Mouse (Mus musculus) limb, embryonic 12.5 days (tissue): Measurements from ENCODE around the gene H3f3a. TPM values are rescaled to one million over a fixed set of nuclear protein-coding genes. Genes with fewer than 3 reads are reported as not detected.
"Not testable (repeated sequence)": the region's sequence is repeated elsewhere in the genome, so short reads cannot be mapped to it uniquely, and the experiment has no call there.

Source experiments
- ATAC-seq: fragments of 200-750 bp; cut with Nextera tagmentation; 2 replicates; pipeline ENCODE4 v1.8.0; 2017; ENCODE audit warnings: low read depth, moderate TSS enrichment; ENCODE audit not compliant: insufficient number of reproducible peaks, insufficient read depth, low FRiP score, low TSS enrichment
- H3K27ac ChIP-seq: fragments of 300-500 bp; sonication (generic); 2 replicates; pipeline ENCODE4 v1.5.1; 2016; ENCODE audit warnings: mild to moderate bottlenecking, moderate library complexity
- H3K27me3 ChIP-seq: fragments of 300-500 bp; sonication (generic); 2 replicates; pipeline ENCODE4 v1.6.1; 2016; ENCODE audit warnings: mild to moderate bottlenecking, moderate library complexity
- H3K36me3 ChIP-seq: fragments of 300-500 bp; sonication (generic); 2 replicates; pipeline ENCODE4 v1.6.1; 2016; ENCODE audit warnings: mild to moderate bottlenecking, moderate library complexity
- H3K4me1 ChIP-seq: fragments of 300-500 bp; sonication (generic); replicated peaks from 2 replicates; pipeline ENCODE4 v1.6.1; 2016
- H3K4me2 ChIP-seq: fragments of 300-500 bp; sonication (generic); 2 replicates; pipeline ENCODE4 v1.6.1; 2016; ENCODE audit warnings: mild to moderate bottlenecking, moderate library complexity
- H3K4me3 ChIP-seq: fragments of 300-500 bp; sonication (generic); replicated peaks from 2 replicates; pipeline ENCODE4 v1.5.1; 2016; ENCODE audit warnings: mild to moderate bottlenecking
- H3K9ac ChIP-seq: fragments of 300-500 bp; sonication (generic); replicated peaks from 2 replicates; pipeline ENCODE4 v1.6.1; 2016; ENCODE audit warnings: mild to moderate bottlenecking, moderate library complexity
- H3K9me3 ChIP-seq: fragments of 300-500 bp; sonication (generic); 2 replicates; pipeline ENCODE4 v1.6.1; 2016; ENCODE audit warnings: mild to moderate bottlenecking, moderate library complexity
- WGBS: fragments of 180-500 bp; shearing (Covaris S2); methylation state at CpG from one replicate; pipeline ENCODE4 v1.1.7; 2016; 5-methylcytosine and 5-hydroxymethylcytosine counted together
- polyA plus RNA-seq: library from polyadenylated mRNA; unstranded; fragments of >200 nt; fragmentation: Nextera tagmentation; extraction: Ambion mirVana; gene quantifications from 2 replicates; pipeline ENCODE4 v1.2.1, GENCODE M21; 2016

The H3f3a gene
- polyA plus RNA-seq, 1 experiment from 2014 or later: 3,612 TPM

DNA sequence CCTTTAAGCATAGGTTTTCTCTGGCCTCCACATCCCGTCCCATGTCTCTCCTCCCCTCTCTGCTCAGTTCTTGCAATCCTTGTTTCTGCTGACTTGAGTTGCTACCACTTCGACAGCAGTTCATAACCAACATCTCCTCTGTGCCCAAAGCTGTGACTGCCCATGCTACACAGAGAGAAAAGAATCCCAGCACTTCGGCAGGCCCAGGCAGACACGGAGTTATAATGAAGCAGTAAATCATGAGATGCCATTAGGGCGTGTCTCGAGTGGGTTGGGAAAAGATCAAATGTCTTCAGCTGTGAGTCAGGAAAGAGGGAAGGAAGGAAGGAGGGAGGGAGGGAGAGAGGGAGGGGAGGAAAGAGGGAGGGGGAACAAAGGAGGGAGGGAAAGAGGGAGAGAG, 24.3 kb upstream of the H3f3a start:
- no peaks in the 10 kb centered on the region for H3K9me3 ChIP-seq
- no peaks in the 10 kb centered on the region for H3K36me3 ChIP-seq
- no peak overlapping the region for H3K4me3 ChIP-seq
- no peak overlapping the region for H3K4me2 ChIP-seq
- no peak overlapping the region for H3K9ac ChIP-seq
- no peak for ATAC-seq
- 13% methylated on average over 6 of the region's 6 CpGs for WGBS
- H3K27ac ChIP-seq: peak overlapping the region; percentile 32; the same call in 1 of the 2 replicates
- H3K27me3 ChIP-seq: no peaks in the 10 kb centered on the region
- H3K4me1 ChIP-seq: no peaks in the 10 kb centered on the region

DNA sequence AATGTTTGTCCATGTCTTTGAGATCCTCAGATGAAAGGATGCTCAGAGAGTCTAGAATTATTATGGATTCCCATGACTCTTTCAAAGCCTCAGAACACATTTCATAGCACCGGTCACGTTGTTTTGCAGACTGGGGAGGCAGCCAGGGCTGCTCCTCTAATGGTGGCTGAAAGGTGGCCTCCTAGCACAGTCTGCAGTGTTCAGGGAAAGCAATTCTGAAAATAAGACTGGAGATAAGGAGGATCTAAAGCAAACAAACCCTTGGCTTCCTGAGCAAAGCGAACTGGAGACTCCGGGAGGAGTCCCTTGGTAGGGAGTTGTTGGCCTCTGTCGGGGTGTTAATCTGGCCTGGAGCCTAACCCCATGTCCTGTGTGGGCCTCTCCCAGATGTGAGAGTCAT, 23.4 kb upstream of the H3f3a start:
- no peaks in the 10 kb centered on the region for H3K9me3 ChIP-seq
- no peaks in the 10 kb centered on the region for H3K36me3 ChIP-seq
- H3K4me1 ChIP-seq: no peaks in the 10 kb centered on the region
- H3K9ac ChIP-seq: no peak overlapping the region
- no peak overlapping the region for H3K4me3 ChIP-seq
- H3K27ac ChIP-seq: no peak overlapping the region
- H3K27me3 ChIP-seq: no peaks in the 10 kb centered on the region
- no peak overlapping the region for H3K4me2 ChIP-seq
- ATAC-seq: no peak
- 91% methylated on average over 5 of the region's 5 CpGs for WGBS

DNA sequence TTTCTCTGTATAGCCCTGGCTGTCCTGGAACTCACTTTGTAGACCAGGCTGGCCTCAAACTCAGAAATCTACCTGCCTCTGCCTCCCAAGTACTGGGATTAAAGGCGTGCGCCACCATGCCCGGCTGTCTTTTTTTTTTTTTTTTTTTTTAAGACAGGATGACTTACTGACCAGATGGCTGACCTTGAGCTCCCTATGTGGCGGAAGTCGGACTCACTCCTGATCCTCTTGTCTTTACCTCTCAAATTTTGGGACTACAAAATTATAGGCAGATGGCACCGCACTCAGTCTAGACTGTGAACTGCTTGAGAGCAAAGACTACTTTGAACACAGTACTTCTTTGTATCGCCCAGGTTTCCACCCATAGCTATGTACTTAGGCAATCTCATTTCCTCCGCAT, 22.7 kb upstream of the H3f3a start:
- not testable (repeated sequence) for H3K27me3 ChIP-seq, H3K4me2 ChIP-seq, H3K4me3 ChIP-seq, H3K9me3 ChIP-seq, H3K27ac ChIP-seq, H3K36me3 ChIP-seq, H3K4me1 ChIP-seq, ATAC-seq, H3K9ac ChIP-seq
- 86% methylated on average over 8 of the region's 8 CpGs for WGBS

DNA sequence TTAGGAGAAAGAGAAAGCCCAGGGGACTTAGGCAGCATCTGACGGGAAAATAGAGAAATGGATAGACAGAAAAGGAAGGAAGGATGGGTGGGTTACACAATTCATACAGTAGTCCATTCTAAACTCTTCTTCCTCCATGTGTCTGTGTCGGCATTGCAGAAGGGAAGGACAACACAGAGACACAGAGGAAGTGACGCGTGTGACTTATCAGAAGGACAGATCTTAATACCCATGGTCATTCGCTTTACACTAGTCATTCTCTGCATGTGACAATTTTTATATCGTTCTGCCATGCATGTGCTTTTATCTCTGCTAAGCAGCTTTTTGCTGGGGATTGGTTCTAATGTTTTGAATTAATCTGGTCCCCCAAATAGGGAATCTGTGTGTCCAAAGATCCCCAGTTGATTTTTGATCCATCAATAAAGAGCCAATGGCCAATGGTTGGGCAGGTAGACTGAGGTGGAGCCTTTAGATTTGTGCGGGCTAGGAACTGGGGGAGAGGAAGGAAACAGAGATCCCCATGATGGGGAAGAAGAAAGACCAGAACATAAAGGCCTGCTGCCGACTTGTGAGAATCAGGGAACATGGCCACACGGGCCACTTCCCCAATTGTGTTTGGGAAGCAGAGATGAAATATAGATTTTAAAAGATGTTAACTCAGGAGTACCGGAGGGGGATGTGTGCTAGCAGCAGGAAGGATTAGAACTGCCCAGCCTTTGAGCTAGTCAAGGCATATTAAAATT, 21.7 kb upstream of the H3f3a start:
- peaks cover 3% of the 10 kb centered on the region for H3K4me1 ChIP-seq
- H3K27me3 ChIP-seq: no peaks in the 10 kb centered on the region
- H3K9ac ChIP-seq: no peak overlapping the region
- no peak overlapping the region for H3K27ac ChIP-seq
- no peak overlapping the region for H3K4me2 ChIP-seq
- WGBS: 86% methylated on average over 10 of the region's 10 CpGs
- no peak overlapping the region for H3K4me3 ChIP-seq
- H3K36me3 ChIP-seq: no peaks in the 10 kb centered on the region
- H3K9me3 ChIP-seq: no peaks in the 10 kb centered on the region
- no peak for ATAC-seq

DNA sequence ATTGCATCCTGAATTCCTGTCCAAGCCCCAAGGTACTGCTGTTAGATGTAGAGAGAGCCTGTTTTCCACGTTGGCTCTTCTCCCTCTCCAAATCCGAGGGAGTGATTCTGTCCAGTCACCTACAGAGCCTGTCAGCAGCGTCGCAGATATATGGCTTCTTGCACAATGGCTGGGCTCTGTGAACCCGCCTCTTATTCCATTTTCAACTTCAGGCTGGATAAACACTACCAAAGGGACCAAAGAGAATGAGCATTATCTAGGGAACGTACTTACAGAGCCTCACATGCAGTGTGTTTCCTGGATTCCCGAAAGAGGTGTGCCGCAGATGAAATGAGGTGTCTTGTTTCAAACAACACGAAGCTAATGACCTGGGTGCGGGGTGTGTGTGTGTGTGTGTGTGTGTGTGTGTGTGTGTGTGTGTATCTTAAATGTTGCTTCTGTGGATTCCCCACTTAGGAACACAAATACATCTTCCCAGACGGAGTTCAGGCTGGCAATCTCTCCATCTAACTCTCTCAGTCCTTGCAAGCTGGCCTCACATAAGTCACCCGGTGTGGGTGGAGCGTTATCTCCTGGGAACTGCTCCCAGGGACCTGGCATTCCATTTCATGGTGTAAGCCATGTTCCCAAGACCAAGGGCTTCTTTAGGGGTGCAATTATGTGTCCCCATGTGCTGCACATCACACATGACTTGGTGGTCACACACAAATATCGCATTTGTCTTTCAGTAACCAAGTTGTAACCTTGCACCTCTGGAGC, 17.0 kb upstream of the H3f3a start:
- 46% methylated on average over 14 of the region's 14 CpGs for WGBS
- Histone ChIP-seq H3K4me1 (peaks cover 8% of the 10 kb centered on the region), H3K27me3 (no peaks in the 10 kb centered on the region), H3K27ac (no peak overlapping the region), H3K4me3 (no peak overlapping the region), H3K4me2 (no peak overlapping the region), H3K36me3 (no peaks in the 10 kb centered on the region), H3K9ac (no peak overlapping the region), H3K9me3 (no peaks in the 10 kb centered on the region)
- no peak for ATAC-seq

DNA sequence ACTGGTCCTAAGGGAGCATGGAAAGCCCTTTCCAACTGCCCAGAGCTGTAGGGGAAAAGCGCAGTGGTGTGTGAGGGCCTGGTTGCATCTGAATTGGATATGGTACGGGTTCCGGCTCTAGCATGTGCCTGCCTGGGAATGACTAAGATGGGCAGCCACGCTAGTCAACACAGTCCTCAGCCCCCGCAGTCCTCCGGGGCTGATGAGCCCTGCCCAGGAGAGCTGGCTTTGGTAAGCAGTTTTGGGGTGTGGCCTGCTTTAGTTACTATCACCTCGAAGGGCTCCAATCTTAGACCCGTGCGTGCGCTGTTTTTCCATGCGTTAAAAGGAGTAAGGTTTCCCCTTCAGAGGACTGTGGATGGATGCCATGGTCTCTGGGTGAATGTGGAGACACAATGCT, 16.4 kb upstream of the H3f3a start:
- 85% methylated on average over 11 of the region's 11 CpGs for WGBS
- H3K4me3 ChIP-seq: no peak overlapping the region
- no peak for ATAC-seq
- H3K27ac ChIP-seq: no peak overlapping the region
- H3K27me3 ChIP-seq: no peaks in the 10 kb centered on the region
- H3K9me3 ChIP-seq: no peaks in the 10 kb centered on the region
- peaks cover 8% of the 10 kb centered on the region for H3K4me1 ChIP-seq
- H3K9ac ChIP-seq: no peak overlapping the region
- H3K36me3 ChIP-seq: no peaks in the 10 kb centered on the region
- H3K4me2 ChIP-seq: no peak overlapping the region; the same call in 1 of the 2 replicates

DNA sequence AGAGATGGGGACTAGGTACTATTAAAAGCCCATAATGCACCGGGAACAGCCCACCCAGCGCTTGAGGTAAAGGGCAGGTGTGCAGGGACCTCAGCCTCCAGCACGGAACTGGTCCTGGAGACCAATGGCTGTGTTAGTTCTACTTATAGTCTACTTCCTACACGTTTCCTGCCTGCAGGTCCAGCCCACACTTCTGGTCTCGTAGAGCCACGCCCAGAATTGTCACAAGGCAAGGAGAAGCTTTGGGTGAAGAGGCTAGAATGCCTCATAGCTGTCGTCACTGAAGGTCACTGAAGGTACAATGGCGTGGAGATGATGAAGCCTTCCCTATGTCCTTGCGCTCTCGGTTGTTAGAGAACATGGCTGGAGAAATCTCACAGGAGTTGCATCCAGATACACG, 16.0 kb upstream of the H3f3a start:
- no peak for ATAC-seq
- no peak overlapping the region for H3K4me3 ChIP-seq
- H3K27me3 ChIP-seq: no peaks in the 10 kb centered on the region
- H3K4me2 ChIP-seq: no peak overlapping the region
- H3K4me1 ChIP-seq: peaks cover 8% of the 10 kb centered on the region
- H3K9me3 ChIP-seq: no peaks in the 10 kb centered on the region
- no peaks in the 10 kb centered on the region for H3K36me3 ChIP-seq
- no peak overlapping the region for H3K9ac ChIP-seq
- 83% methylated on average over 11 of the region's 11 CpGs for WGBS
- no peak overlapping the region for H3K27ac ChIP-seq

DNA sequence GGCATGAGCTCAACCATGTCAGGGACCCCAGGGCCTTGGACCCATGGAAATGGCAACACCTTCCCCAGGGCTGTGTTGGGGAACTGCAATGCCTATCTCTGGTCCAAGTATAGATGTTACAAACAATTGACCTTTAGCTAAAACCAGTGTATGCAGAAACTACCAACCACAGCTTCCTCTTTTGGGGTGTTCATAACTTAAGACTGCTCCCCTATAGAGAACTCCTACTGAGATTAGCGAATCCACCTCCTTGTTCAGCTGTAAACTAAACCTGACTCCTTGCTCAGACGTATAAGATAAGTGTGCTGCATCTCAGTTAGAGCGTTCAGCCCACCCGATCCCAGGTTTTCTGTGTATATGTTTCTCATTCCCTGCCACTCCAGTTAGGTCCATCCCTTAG, 12.9 kb upstream of the H3f3a start:
- H3K27me3 ChIP-seq: no peaks in the 10 kb centered on the region
- no peak overlapping the region for H3K9ac ChIP-seq
- H3K9me3 ChIP-seq: no peaks in the 10 kb centered on the region
- 88% methylated on average over 4 of the region's 4 CpGs for WGBS
- H3K36me3 ChIP-seq: no peaks in the 10 kb centered on the region
- no peak overlapping the region for H3K27ac ChIP-seq
- H3K4me2 ChIP-seq: no peak overlapping the region
- ATAC-seq: no peak
- H3K4me1 ChIP-seq: peaks cover 8% of the 10 kb centered on the region
- no peak overlapping the region for H3K4me3 ChIP-seq

DNA sequence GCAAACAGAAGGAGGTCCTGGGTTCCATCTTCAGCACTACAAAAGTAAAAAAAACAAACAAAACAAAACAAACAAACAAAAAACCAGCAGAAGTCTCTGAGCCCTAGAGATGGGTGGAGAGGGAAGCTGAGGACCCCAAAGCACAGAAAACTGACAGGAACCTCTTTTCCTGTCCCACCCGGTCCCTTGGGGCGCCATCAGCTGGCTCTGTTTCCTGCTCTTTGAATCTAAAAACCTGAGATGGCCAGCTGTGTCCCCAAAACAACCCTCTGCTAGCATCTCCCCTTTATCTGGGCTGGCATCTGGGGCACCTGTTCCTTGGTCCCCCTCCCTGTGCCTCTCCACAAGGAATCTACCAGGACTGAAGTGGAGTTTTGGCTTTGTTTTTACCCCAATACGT, 11.0 kb upstream of the H3f3a start:
- H3K27me3 ChIP-seq: no peaks in the 10 kb centered on the region
- H3K9me3 ChIP-seq: no peaks in the 10 kb centered on the region
- H3K4me1 ChIP-seq: no peaks in the 10 kb centered on the region
- 81% methylated on average over 3 of the region's 3 CpGs for WGBS
- H3K4me2 ChIP-seq: no peak overlapping the region
- ATAC-seq: no peak
- no peak overlapping the region for H3K27ac ChIP-seq
- H3K36me3 ChIP-seq: no peaks in the 10 kb centered on the region
- no peak overlapping the region for H3K4me3 ChIP-seq
- no peak overlapping the region for H3K9ac ChIP-seq

DNA sequence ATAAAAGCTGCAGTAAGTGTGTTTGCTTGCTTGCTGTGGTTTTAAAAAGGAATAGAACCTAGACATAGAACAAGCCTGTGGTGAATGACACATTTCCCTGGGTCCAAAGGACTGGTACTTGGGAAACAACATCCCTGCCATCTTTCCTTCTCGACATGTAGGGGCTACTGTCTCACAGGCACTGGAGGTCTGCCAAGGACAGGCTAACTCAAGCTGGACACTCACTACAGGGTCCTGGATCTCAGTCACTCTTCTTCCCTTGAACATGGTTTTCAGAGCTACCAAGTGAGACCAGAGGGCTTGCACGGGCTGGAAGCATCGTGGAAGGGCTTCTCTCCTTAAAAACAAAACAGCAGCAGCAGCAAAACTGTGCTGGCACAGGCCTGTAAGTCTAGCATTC, 10.0 kb upstream of the H3f3a start:
- Histone ChIP-seq H3K27me3 (no peaks in the 10 kb centered on the region), H3K9ac (no peak overlapping the region), H3K4me3 (no peak overlapping the region), H3K9me3 (no peaks in the 10 kb centered on the region), H3K4me2 (no peak overlapping the region), H3K27ac (no peak overlapping the region), H3K4me1 (no peaks in the 10 kb centered on the region), H3K36me3 (no peaks in the 10 kb centered on the region)
- no peak for ATAC-seq
- 82% methylated on average over 3 of the region's 3 CpGs for WGBS

DNA sequence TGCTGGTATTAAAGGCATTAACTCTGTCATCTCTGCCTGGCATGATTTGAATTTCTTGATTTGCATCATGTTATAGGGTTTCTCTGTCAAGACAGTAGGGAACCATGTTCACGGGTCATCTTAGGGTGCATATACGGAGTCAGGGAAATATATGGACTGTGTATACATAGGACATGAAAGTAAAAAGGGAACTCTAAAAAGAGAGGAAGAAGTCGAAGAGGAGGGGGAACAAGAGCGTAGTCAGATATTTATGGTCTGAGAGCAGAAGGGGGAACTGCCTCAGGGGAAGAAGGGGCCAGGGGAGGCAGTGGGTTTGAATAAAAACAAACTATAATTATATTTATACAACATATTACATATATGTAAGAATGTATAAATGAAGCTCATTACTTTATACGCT, 8.5 kb upstream of the H3f3a start:
- H3K36me3 ChIP-seq: no peaks in the 10 kb centered on the region
- H3K4me1 ChIP-seq: no peaks in the 10 kb centered on the region
- 90% methylated on average over 5 of the region's 5 CpGs for WGBS
- H3K9ac ChIP-seq: no peak overlapping the region
- no peak for ATAC-seq
- H3K27ac ChIP-seq: no peak overlapping the region
- H3K9me3 ChIP-seq: no peaks in the 10 kb centered on the region
- H3K4me2 ChIP-seq: no peak overlapping the region
- H3K4me3 ChIP-seq: no peak overlapping the region
- no peaks in the 10 kb centered on the region for H3K27me3 ChIP-seq

DNA sequence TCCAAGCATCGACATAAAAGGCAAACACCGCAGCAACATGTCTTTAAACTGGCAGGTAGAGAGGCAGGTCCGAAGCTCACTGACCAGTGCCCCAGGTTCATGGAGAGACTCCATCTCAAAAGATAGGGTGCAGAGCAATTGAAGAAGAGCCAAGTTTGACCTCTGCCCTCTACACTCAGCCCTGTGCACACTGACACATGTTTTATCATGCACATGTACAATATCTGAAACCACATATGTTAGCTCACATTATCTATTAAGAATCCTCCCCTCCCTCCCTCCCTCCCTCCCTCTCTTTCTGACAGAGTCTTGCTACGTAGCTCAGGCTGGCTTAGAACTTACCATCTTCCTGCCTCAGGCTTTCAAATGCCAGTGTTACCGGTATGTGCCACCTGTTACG, 7.4 kb upstream of the H3f3a start:
- Histone ChIP-seq H3K9me3 (no peaks in the 10 kb centered on the region), H3K9ac (no peak overlapping the region), H3K36me3 (no peaks in the 10 kb centered on the region), H3K4me1 (no peaks in the 10 kb centered on the region), H3K4me2 (no peak overlapping the region), H3K27ac (no peak overlapping the region), H3K4me3 (no peak overlapping the region), H3K27me3 (no peaks in the 10 kb centered on the region)
- WGBS: 81% methylated on average over 6 of the region's 6 CpGs
- ATAC-seq: no peak
